Mouse (Mus musculus): ENCODE data around the gene Emp1.

The Emp1 gene

GRCm38 (mm10) chr6:135362459-135363159 lies at the start of gene Emp1:
Emp1 (plus strand) TSS chr6:135362545.
- in situ Hi-C loops (cut with MboI, MseI), result no loop called here

GRCm38 (mm10) chr6:135313981-135314380 lies 48.4 kb upstream of the Emp1 start:
- in situ Hi-C loops (cut with MboI, MseI), result no loop called here

- in situ Hi-C loops (cut with MboI, MseI), result no loop called here
Observed at GRCm38 (mm10) chr6:135316141-135316540, 46.2 kb upstream of the Emp1 start.

GRCm38 (mm10) chr6:135319431-135319933 lies 42.9 kb upstream of the Emp1 start:
- in situ Hi-C loops (cut with MboI, MseI), result no loop called here

GRCm38 (mm10) chr6:135322749-135323148 lies 39.6 kb upstream of the Emp1 start:
- in situ Hi-C loops (cut with MboI, MseI), result no loop called here

GRCm38 (mm10) chr6:135323311-135323982 lies 38.9 kb upstream of the Emp1 start:
- in situ Hi-C loops (cut with MboI, MseI), result no loop called here

- in situ Hi-C loops (cut with MboI, MseI), result no loop called here
Observed at GRCm38 (mm10) chr6:135324111-135324510, 38.2 kb upstream of the Emp1 start.

GRCm38 (mm10) chr6:135324686-135325300 lies 37.6 kb upstream of the Emp1 start:
- in situ Hi-C loops (cut with MboI, MseI), result no loop called here

GRCm38 (mm10) chr6:135326847-135327246 lies 35.5 kb upstream of the Emp1 start:
- in situ Hi-C loops (cut with MboI, MseI), result no loop called here

- in situ Hi-C loops (cut with MboI, MseI), result no loop called here
Observed at GRCm38 (mm10) chr6:135331916-135332315, 30.4 kb upstream of the Emp1 start.

- in situ Hi-C loops (cut with MboI, MseI), result no loop called here
Observed at GRCm38 (mm10) chr6:135332737-135333281, 29.5 kb upstream of the Emp1 start.

GRCm38 (mm10) chr6:135333994-135334651 lies 28.2 kb upstream of the Emp1 start:
- in situ Hi-C loops (cut with MboI, MseI), result no loop called here

- in situ Hi-C loops (cut with MboI, MseI), result no loop called here
Observed at GRCm38 (mm10) chr6:135336376-135336775, 26.0 kb upstream of the Emp1 start.

GRCm38 (mm10) chr6:135340355-135341075 lies 21.8 kb upstream of the Emp1 start:
- in situ Hi-C loops (cut with MboI, MseI), result no loop called here

- in situ Hi-C loops (cut with MboI, MseI), result no loop called here
Observed at GRCm38 (mm10) chr6:135341076-135341378, 21.3 kb upstream of the Emp1 start.

- in situ Hi-C loops (cut with MboI, MseI), result no loop called here
Observed at GRCm38 (mm10) chr6:135351638-135352302, 10.6 kb upstream of the Emp1 start.

GRCm38 (mm10) chr6:135352537-135352936 lies 9.8 kb upstream of the Emp1 start:
- in situ Hi-C loops (cut with MboI, MseI), result no loop called here

- in situ Hi-C loops (cut with MboI, MseI), result no loop called here
Observed at GRCm38 (mm10) chr6:135354953-135355352, 7.4 kb upstream of the Emp1 start.

- in situ Hi-C loops (cut with MboI, MseI), result no loop called here
Observed at GRCm38 (mm10) chr6:135360331-135360730, 2.0 kb upstream of the Emp1 start.

GRCm38 (mm10) chr6:135362098-135362458 lies 267 bp upstream of the Emp1 start:
- in situ Hi-C loops (cut with MboI, MseI), result no loop called here
